Mouse (Mus musculus): Measurements from ENCODE around the gene Gzmd. TPM values are rescaled to one million over a fixed set of nuclear protein-coding genes. Genes with fewer than 3 reads are reported as not detected.
A peak's percentile ranks its signal among the peaks of the same experiment; 100 is the strongest.

Gene Gzmd
- total RNA-seq, 1 experiment from 2014 or later: not detected

DNA sequence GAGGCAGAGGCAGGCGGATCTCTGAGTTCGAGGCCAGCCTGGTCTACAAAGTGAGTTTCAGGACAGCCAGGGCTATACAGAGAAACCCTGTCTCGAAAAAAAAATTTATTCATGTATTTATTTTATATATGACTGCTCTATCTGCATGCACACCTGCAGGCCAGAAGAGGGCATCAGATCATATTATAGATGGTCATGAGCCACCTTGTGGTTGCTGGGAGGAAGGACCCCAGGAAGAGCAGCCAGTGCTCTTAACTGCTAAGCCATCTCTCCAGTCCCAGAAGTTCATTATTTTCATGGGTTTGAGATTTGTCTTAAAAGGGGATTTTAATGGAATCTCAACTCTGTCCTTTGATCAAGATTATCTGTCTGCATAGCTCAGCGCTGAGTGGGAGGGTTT lies 33.5 kb downstream of the Gzmd start:
- ATAC-seq (replicated peaks in 1 of 2; ENCODE audit: insufficient read depth in 1 of 2, low FRiP score in 2 of 2, low TSS enrichment in 1 of 2, low read depth in 1 of 2, poor library complexity in 2 of 2, severe bottlenecking in 2 of 2): peak; percentile 45 to 56; a peak in 2 of 4 replicates

DNA sequence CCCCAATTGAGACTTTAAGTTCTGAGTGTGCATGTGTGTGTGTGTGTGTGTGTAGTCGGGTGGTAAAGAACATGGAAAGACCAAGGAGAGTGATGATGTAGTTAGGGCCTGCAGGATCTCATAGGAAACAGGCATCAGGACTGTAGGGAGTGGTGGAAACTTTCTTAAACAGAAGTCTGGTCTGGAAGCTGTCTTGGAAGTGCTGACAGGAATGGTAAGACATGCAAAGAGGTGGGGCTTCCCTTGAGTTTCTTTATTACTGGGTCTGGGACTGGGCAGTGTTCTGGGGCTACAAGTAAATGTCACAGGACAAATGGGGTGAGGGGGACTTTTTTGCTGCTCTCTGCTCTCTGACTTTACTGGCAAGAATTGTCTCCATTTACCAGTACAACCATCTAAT lies 34.8 kb downstream of the Gzmd start:
- no peak for ATAC-seq (replicated peaks in 1 of 2; ENCODE audit: insufficient read depth in 1 of 2, low FRiP score in 2 of 2, low TSS enrichment in 1 of 2, low read depth in 1 of 2, poor library complexity in 2 of 2, severe bottlenecking in 2 of 2)

DNA sequence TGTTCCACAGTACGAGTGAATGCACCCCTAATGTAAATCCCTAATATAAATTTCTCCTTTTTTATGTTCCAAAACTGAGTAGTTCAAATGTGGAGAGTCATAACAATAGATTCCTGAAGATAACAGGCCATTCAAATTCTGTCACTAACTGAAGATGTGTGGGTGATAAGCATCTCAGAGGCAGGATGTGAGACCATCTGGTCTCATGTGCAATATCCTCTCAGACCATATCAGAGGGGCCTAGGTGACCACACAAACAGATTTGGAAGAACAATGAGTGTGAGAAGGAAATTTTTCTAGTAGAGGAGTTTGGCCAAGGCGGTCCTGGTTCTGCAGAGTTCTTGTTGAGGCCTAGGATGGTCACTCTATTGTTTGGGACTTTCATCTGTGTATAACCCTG lies 39.1 kb downstream of the Gzmd start:
- no peak for ATAC-seq (replicated peaks in 1 of 2; ENCODE audit: insufficient read depth in 1 of 2, low FRiP score in 2 of 2, low TSS enrichment in 1 of 2, low read depth in 1 of 2, poor library complexity in 2 of 2, severe bottlenecking in 2 of 2)

DNA sequence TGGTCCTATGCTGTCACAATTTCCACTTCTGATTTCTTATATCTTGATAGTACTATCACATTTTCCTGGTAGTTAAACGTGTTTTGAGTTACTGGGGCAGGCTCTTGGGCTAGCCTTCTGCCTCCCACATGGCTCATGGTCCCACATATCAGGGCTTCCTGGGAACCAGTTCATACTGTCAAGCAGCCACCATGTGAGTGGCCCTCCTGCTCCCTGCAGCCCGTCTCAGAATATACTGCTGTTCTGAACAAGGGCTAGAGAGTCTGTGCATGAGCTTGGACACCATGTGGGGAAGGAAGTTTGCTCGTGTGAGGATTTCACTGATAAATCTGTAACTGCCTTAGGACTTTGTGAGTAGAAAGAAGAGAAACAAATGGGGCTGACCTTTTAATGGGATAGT lies 45.7 kb downstream of the Gzmd start:
- ATAC-seq (replicated peaks in 1 of 2; ENCODE audit: insufficient read depth in 1 of 2, low FRiP score in 2 of 2, low TSS enrichment in 1 of 2, low read depth in 1 of 2, poor library complexity in 2 of 2, severe bottlenecking in 2 of 2): no peak

DNA sequence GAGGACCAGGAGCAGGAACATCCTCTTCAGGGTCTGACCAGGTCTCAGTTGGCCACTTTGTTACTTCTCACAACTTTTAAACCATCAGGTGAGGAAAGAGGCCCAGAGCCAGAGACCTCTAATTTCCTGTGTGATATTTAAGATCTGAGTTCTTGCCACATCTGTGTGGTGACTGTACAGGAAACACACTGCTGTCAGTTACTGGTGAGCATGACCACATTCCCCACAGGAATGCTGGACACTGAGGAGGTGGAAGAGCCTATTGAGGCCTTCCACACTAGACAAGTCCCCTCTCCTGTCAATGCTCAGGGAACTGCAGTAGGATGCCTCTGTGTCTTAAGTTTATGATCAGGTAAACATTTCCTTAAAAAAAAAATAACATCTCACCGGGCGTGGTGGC lies 47.2 kb downstream of the Gzmd start, which contains the start of gene Mcpt8:
Gene Mcpt8 (minus strand): TSS at position 107 of the 400 bp plus-strand sequence.
- ATAC-seq (replicated peaks in 1 of 2; ENCODE audit: insufficient read depth in 1 of 2, low FRiP score in 2 of 2, low TSS enrichment in 1 of 2, low read depth in 1 of 2, poor library complexity in 2 of 2, severe bottlenecking in 2 of 2): 0 out of 4 replicates have a peak, but pooled peaks have one; percentile 17 to 32

DNA sequence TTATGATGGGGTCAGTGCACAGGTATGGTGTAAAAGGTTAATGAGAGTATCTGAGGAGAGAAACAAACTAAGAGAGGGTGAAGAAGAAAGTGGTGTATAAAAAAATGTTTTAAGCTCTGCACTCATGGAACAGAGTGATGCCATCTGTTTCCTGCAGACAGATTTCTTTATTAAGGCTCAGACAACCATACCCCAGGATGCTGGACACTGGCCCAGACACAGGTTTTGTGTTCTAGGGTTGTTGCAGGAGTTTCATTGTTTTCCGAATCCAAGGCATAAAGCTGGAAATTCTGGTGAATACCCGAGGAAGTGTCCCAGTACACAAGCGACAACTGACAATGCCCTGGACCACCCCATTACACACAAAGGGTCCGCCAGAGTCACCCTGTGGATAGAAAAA lies 50.4 kb downstream of the Gzmd start:
- no peak; a peak in 1 of 4 replicates for ATAC-seq (replicated peaks in 1 of 2; ENCODE audit: insufficient read depth in 1 of 2, low FRiP score in 2 of 2, low TSS enrichment in 1 of 2, low read depth in 1 of 2, poor library complexity in 2 of 2, severe bottlenecking in 2 of 2)

Other genes with a start within 250 kb of the Gzmd start
- 0.05 TPM in 1 of 2 replicates, not detected in the other for gene Cbln3, start 248.2 kb downstream of the Gzmd start, total RNA-seq (2017)
- 40.6 and 50.5 TPM in 2 replicates for gene Khnyn, start 247.7 kb downstream of the Gzmd start, total RNA-seq (2017)
- gene Sdr39u1, start 232.3 kb downstream of the Gzmd start, total RNA-seq (2017): 10.3 and 27.3 TPM in 2 replicates
- 0.88 TPM in 1 of 2 replicates, not detected in the other for gene Cma1, start 187.9 kb downstream of the Gzmd start, total RNA-seq (2017)
- gene Cma2, start 181.6 kb downstream of the Gzmd start, total RNA-seq (2017): not detected in 2 replicates
- not detected in 2 replicates for gene Mcpt1, start 114.6 kb downstream of the Gzmd start, total RNA-seq (2017)
- gene Mcpt9, start 102.1 kb downstream of the Gzmd start, total RNA-seq (2017): not detected in 2 replicates
- gene Mcpt2, start 90.6 kb downstream of the Gzmd start, total RNA-seq (2017): not detected in 2 replicates
- not detected in 2 replicates for gene Mcpt4, start 70.3 kb downstream of the Gzmd start, total RNA-seq (2017)
- 12.9 and 61.9 TPM in 2 replicates for gene Mcpt8, start 47.3 kb downstream of the Gzmd start, total RNA-seq (2017)
- gene Ctsg, start 30.0 kb downstream of the Gzmd start, total RNA-seq (2017): 140 and 219 TPM in 2 replicates
- gene Gzme, start 12.0 kb downstream of the Gzmd start, total RNA-seq (2017): not detected in 2 replicates
- gene Gzmg, start 27.0 kb upstream of the Gzmd start, total RNA-seq (2017): not detected in 2 replicates
- not detected in 2 replicates for gene Gzmn, start 42.0 kb upstream of the Gzmd start, total RNA-seq (2017)
- not detected in 2 replicates for gene Gzmf, start 78.8 kb upstream of the Gzmd start, total RNA-seq (2017)
- gene Gzmc, start 102.0 kb upstream of the Gzmd start, total RNA-seq (2017): 0.63 TPM in 1 of 2 replicates, not detected in the other
- 0.99 and 1.3 TPM in 2 replicates for gene Gzmb, start 129.7 kb upstream of the Gzmd start, total RNA-seq (2017)
- not detected in 2 replicates for gene Atp12a, start 232.5 kb upstream of the Gzmd start, total RNA-seq (2017)

Data from hematopoietic stem cell, adult 5-6 weeks (primary cell).